Mouse (Mus musculus): ENCODE measurements around the gene 4930523C07Rik. TPM values are rescaled to one million over a fixed set of nuclear protein-coding genes. Genes with fewer than 3 reads are reported as not detected.

The 4930523C07Rik gene
- polyA plus RNA-seq, 1 experiment from 2014 or later = 20.2 TPM

- no peaks in the 10 kb centered on the region for H3K36me3 ChIP-seq (ENCODE audit: insufficient read depth)
- H3K4me1 ChIP-seq (ENCODE audit: insufficient read depth) = no peaks in the 10 kb centered on the region
- DNase-seq (no peak), ATAC-seq (ENCODE audit: insufficient read depth) (no peak)
- TF ChIP-seq CTCF (IDR thresholded peaks at IDR 0.05; ENCODE audit: low read depth) = no peak
- no peak overlapping the region for H3K9ac ChIP-seq
- no peak overlapping the region for H3K4me3 ChIP-seq (ENCODE audit: low read depth, low read length)
- H3K4me2 ChIP-seq = no peak overlapping the region
- H3K9me3 ChIP-seq (ENCODE audit: low read depth, low read length) = no peaks in the 10 kb centered on the region
- no peaks in the 10 kb centered on the region for H3K27me3 ChIP-seq (ENCODE audit: insufficient read depth, low read length)
- WGBS = 88% methylated on average over 10 of the region's 10 CpGs
- H3K27ac ChIP-seq (ENCODE audit: low read depth) = no peak overlapping the region
Observed at GRCm38 (mm10) chr1:160024339-160024980, 19.7 kb upstream of the 4930523C07Rik start.

- H3K9ac ChIP-seq = no peak overlapping the region
- no peaks in the 10 kb centered on the region for H3K36me3 ChIP-seq (ENCODE audit: insufficient read depth)
- H3K27ac ChIP-seq (ENCODE audit: low read depth) = no peak overlapping the region
- ATAC-seq (ENCODE audit: insufficient read depth) (no peak), DNase-seq (no peak)
- H3K9me3 ChIP-seq (ENCODE audit: low read depth, low read length) = no peaks in the 10 kb centered on the region
- H3K27me3 ChIP-seq (ENCODE audit: insufficient read depth, low read length) = no peaks in the 10 kb centered on the region
- H3K4me2 ChIP-seq = no peak overlapping the region
- H3K4me3 ChIP-seq (ENCODE audit: low read depth, low read length) = no peak overlapping the region
- WGBS = 69% methylated on average over 11 of the region's 11 CpGs
- no peaks in the 10 kb centered on the region for H3K4me1 ChIP-seq (ENCODE audit: insufficient read depth)
- TF ChIP-seq CTCF (IDR thresholded peaks at IDR 0.05; ENCODE audit: low read depth) = no peak
Observed at GRCm38 (mm10) chr1:160025146-160025894, 18.9 kb upstream of the 4930523C07Rik start.

- Histone ChIP-seq H3K27ac (ENCODE audit: low read depth) (no peak overlapping the region), H3K27me3 (ENCODE audit: insufficient read depth, low read length) (no peaks in the 10 kb centered on the region), H3K36me3 (ENCODE audit: insufficient read depth) (no peaks in the 10 kb centered on the region), H3K4me1 (ENCODE audit: insufficient read depth) (no peaks in the 10 kb centered on the region), H3K4me3 (ENCODE audit: low read depth, low read length) (no peak overlapping the region), H3K9ac (no peak overlapping the region), H3K9me3 (ENCODE audit: low read depth, low read length) (no peaks in the 10 kb centered on the region), H3K4me2 (no peak overlapping the region)
- no peak for TF ChIP-seq CTCF (IDR thresholded peaks at IDR 0.05; ENCODE audit: low read depth)
- 82% methylated on average over 5 of the region's 5 CpGs for WGBS
- DNase-seq (no peak), ATAC-seq (ENCODE audit: insufficient read depth) (no peak)
Observed at GRCm38 (mm10) chr1:160025895-160026255, 18.3 kb upstream of the 4930523C07Rik start.

GRCm38 (mm10) chr1:160027939-160028338, 16.2 kb upstream of the 4930523C07Rik start:
- Histone ChIP-seq H3K4me2 (no peak overlapping the region), H3K36me3 (ENCODE audit: insufficient read depth) (no peaks in the 10 kb centered on the region), H3K9ac (no peak overlapping the region), H3K27me3 (ENCODE audit: insufficient read depth, low read length) (no peaks in the 10 kb centered on the region), H3K4me3 (ENCODE audit: low read depth, low read length) (no peak overlapping the region), H3K9me3 (ENCODE audit: low read depth, low read length) (no peaks in the 10 kb centered on the region), H3K27ac (ENCODE audit: low read depth) (no peak overlapping the region), H3K4me1 (ENCODE audit: insufficient read depth) (no peaks in the 10 kb centered on the region)
- DNase-seq (no peak), ATAC-seq (ENCODE audit: insufficient read depth) (no peak)
- WGBS = 49% methylated on average over 4 of the region's 4 CpGs
- TF ChIP-seq CTCF (IDR thresholded peaks at IDR 0.05; ENCODE audit: low read depth) = no peak

GRCm38 (mm10) chr1:160033948-160034598, 10.1 kb upstream of the 4930523C07Rik start:
- no peak for TF ChIP-seq CTCF (IDR thresholded peaks at IDR 0.05; ENCODE audit: low read depth)

GRCm38 (mm10) chr1:160035561-160035960, 8.6 kb upstream of the 4930523C07Rik start:
- ATAC-seq (ENCODE audit: insufficient read depth) (no peak), DNase-seq (no peak)
- no peak overlapping the region for H3K27ac ChIP-seq (ENCODE audit: low read depth)
- peaks cover 9% of the 10 kb centered on the region for H3K4me1 ChIP-seq (ENCODE audit: insufficient read depth)
- H3K4me2 ChIP-seq = no peak overlapping the region
- H3K9ac ChIP-seq = no peak overlapping the region
- no peaks in the 10 kb centered on the region for H3K9me3 ChIP-seq (ENCODE audit: low read depth, low read length)
- H3K4me3 ChIP-seq (ENCODE audit: low read depth, low read length) = no peak overlapping the region
- TF ChIP-seq CTCF (IDR thresholded peaks at IDR 0.05; ENCODE audit: low read depth) = no peak
- H3K36me3 ChIP-seq (ENCODE audit: insufficient read depth) = no peaks in the 10 kb centered on the region
- WGBS = 35% methylated on average over 3 of the region's 3 CpGs
- H3K27me3 ChIP-seq (ENCODE audit: insufficient read depth, low read length) = no peaks in the 10 kb centered on the region

More at GRCm38 (mm10) chr1:160033948-160034598, 10.1 kb upstream of the 4930523C07Rik start:
- H3K4me3 ChIP-seq (ENCODE audit: low read depth, low read length) = no peak overlapping the region
- H3K4me2 ChIP-seq = no peak overlapping the region
- peaks cover 5% of the 10 kb centered on the region; the same call in 1 of the 2 replicates for H3K4me1 ChIP-seq (ENCODE audit: insufficient read depth)
- no peak overlapping the region for H3K9ac ChIP-seq
- H3K9me3 ChIP-seq (ENCODE audit: low read depth, low read length) = no peaks in the 10 kb centered on the region
- H3K36me3 ChIP-seq (ENCODE audit: insufficient read depth) = no peaks in the 10 kb centered on the region
- H3K27ac ChIP-seq (ENCODE audit: low read depth) = no peak overlapping the region
- ATAC-seq (ENCODE audit: insufficient read depth) = no peak
- WGBS = 50% methylated on average over 4 of the region's 4 CpGs
- H3K27me3 ChIP-seq (ENCODE audit: insufficient read depth, low read length) = no peaks in the 10 kb centered on the region
- DNase-seq = no peak

- ATAC-seq (ENCODE audit: insufficient read depth) = peak; percentile 95
- Histone ChIP-seq H3K9me3 (ENCODE audit: low read depth, low read length) (no peaks in the 10 kb centered on the region), H3K27ac (ENCODE audit: low read depth) (peak overlapping the region; percentile 80), H3K4me2 (no peak overlapping the region), H3K4me3 (ENCODE audit: low read depth, low read length) (no peak overlapping the region), H3K9ac (no peak overlapping the region), H3K36me3 (ENCODE audit: insufficient read depth) (no peaks in the 10 kb centered on the region), H3K4me1 (ENCODE audit: insufficient read depth) (peaks cover 9% of the 10 kb centered on the region), H3K27me3 (ENCODE audit: insufficient read depth, low read length) (no peaks in the 10 kb centered on the region)
- TF ChIP-seq CTCF (IDR thresholded peaks at IDR 0.05; ENCODE audit: low read depth) = no peak
- peak; percentile 86 for DNase-seq
- 34% methylated on average over 5 of the region's 5 CpGs for WGBS
Observed at GRCm38 (mm10) chr1:160036996-160037521, 7.1 kb upstream of the 4930523C07Rik start.
